Mouse (Mus musculus) kidney, adult 2 months (tissue): ENCODE data around the gene Mical3.
"Not testable (repeated sequence)": the region's sequence is repeated elsewhere in the genome, so short reads cannot be mapped to it uniquely, and the experiment has no call there.

Experiments
- CTCF ChIP-seq: fragments of 200-500 bp; conservative IDR thresholded peaks from 2 replicates; pipeline ENCODE4 v1.5.1; 2011; ENCODE audit warnings: low read depth, mild to moderate bottlenecking, control low read depth, low read length, moderate library complexity, mixed read lengths; ENCODE audit not compliant: insufficient read depth, insufficient read length
- POLR2A ChIP-seq: fragments of 200-500 bp; IDR thresholded peaks from one replicate; pipeline ENCODE4 v1.6.1; 2011; ENCODE audit warnings: low read depth, low read length, control low read depth

DNA sequence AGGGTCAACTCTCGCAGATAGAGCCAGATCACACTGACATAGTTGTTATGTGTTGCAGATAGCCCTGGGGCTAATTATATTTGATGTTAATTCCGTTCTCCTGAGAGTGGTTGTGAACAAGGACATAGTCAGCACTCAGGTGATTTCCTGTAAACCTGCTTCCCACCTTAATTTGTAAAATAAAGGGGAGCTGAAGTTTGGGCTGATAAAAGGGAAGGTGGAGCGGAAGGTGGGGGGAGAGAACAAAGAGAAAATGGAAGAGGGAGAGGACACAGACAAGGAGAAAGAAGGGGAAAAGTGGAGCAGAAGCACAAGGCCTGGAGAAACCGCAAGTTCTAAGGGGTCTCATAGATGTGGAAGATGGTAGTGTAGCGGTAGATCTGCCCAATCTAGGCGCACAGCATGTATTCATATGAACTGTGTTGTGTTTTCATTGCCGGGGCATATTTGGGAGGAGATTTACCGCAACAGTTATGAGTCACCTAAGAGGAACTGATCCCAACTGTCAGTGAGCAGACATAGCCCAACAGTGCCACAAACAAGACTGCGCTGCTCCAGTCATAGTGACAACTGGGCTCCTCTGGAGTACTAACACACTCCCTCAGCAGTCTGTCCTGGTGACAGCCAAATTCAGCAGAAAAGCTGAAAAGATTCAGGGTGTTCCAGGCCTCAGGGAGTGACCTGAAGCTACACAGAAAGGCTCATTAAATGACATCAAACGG, 222.8 kb downstream of the Mical3 start:
- TF ChIP-seq POLR2A, CTCF: not testable (repeated sequence)
